Mouse (Mus musculus) CH12.LX (cell line): Measurements from ENCODE around the gene Nos1ap. TPM values are rescaled to one million over a fixed set of nuclear protein-coding genes. Genes with fewer than 3 reads are reported as not detected.

Experiments
- DNase-seq: peaks from one replicate; pipeline ENCODE4 v3.0.0-alpha.2; 2013; ENCODE audit errors: extremely low read depth
- H3K27ac ChIP-seq: 2 replicates; pipeline ENCODE4 v1.5.1; 2012; ENCODE audit warnings: low read depth, mild to moderate bottlenecking, control low read depth, moderate library complexity; ENCODE audit not compliant: insufficient read depth
- H3K27me3 ChIP-seq: replicated peaks from 2 replicates; pipeline ENCODE3; 2012; ENCODE audit warnings: inconsistent platforms
- H3K36me3 ChIP-seq, 2 experiments: replicated peaks in 1 of 2; 2 replicates each; pipeline versions ENCODE3 to v1.6.1; 2012; ENCODE audit warnings: inconsistent platforms in 1 of 2, low read length in 1 of 2, mild to moderate bottlenecking in 1 of 2, mixed read lengths in 1 of 2, moderate library complexity in 1 of 2; ENCODE audit not compliant: control insufficient read depth in 1 of 2, insufficient read depth in 1 of 2
- H3K4me1 ChIP-seq, 2 experiments: 2 replicates each; pipeline ENCODE4 v1.6.1; 2012; ENCODE audit warnings: inconsistent platforms in 1 of 2, moderate library complexity in 1 of 2; ENCODE audit not compliant: insufficient read depth in 2 of 2, control insufficient read depth in 1 of 2
- H3K4me2 ChIP-seq: 2 replicates; pipeline ENCODE4 v1.6.1; 2012; ENCODE audit warnings: low read depth, mild to moderate bottlenecking, control low read depth; ENCODE audit not compliant: poor library complexity, insufficient read depth, severe bottlenecking
- H3K4me3 ChIP-seq, 3 experiments: fragments of 150-350 bp in 1 of 3; sonication (generic) in 1 of 3; replicated peaks in 1 of 3; 2 replicates each; pipeline versions ENCODE3 to v1.5.1; 2011 to 2012; ENCODE audit warnings: low read depth in 2 of 3, low read length in 2 of 3, mild to moderate bottlenecking in 2 of 3, moderate library complexity in 2 of 3, control low read depth in 1 of 3, improper control_type of control experiment in 1 of 3, inconsistent platforms in 1 of 3, mixed read lengths in 1 of 3; ENCODE audit not compliant: poor library complexity in 1 of 3
- H3K79me2 ChIP-seq: replicated peaks from 2 replicates; pipeline ENCODE4 v1.6.1; 2012; ENCODE audit warnings: mild to moderate bottlenecking, moderate library complexity; ENCODE audit not compliant: control insufficient read depth, poor library complexity, insufficient read depth, severe bottlenecking; ENCODE audit errors: extremely low read depth
- H3K9ac ChIP-seq: 2 replicates; pipeline ENCODE4 v1.6.1; 2012; ENCODE audit warnings: low read depth, mild to moderate bottlenecking, control low read depth, moderate library complexity; ENCODE audit not compliant: insufficient read depth
- H3K9me3 ChIP-seq: replicated peaks from 2 replicates; pipeline ENCODE3; 2012; ENCODE audit warnings: low read length, inconsistent platforms, mixed read lengths
- BHLHE40 ChIP-seq: IDR thresholded peaks from 2 replicates; pipeline ENCODE4 v1.6.1; 2011; ENCODE audit warnings: mild to moderate bottlenecking, low read depth, low read length, improper control_type of control experiment
- IRF4 ChIP-seq: IDR thresholded peaks from 2 replicates; pipeline ENCODE4 v1.6.1; 2014; ENCODE audit warnings: low read depth, mild to moderate bottlenecking, inconsistent platforms, low read length, improper control_type of control experiment
- JUN ChIP-seq: IDR thresholded peaks from 2 replicates; pipeline ENCODE4 v1.6.1; 2011; ENCODE audit warnings: low read depth, mild to moderate bottlenecking, low read length, improper control_type of control experiment, moderate library complexity; ENCODE audit not compliant: insufficient read depth
- JUND ChIP-seq: conservative IDR thresholded peaks from 2 replicates; pipeline ENCODE4 v1.6.1; 2011; ENCODE audit warnings: low read depth, low read length, improper control_type of control experiment
- KAT2A ChIP-seq: IDR thresholded peaks from 2 replicates; pipeline ENCODE4 v1.6.1; 2012; ENCODE audit warnings: low read length, improper control_type of control experiment, inconsistent platforms; ENCODE audit not compliant: insufficient replicate concordance
- NELFE ChIP-seq: IDR thresholded peaks from 2 replicates; pipeline ENCODE4 v1.6.1; 2011; ENCODE audit warnings: low read depth, low read length, improper control_type of control experiment
- POLR2A ChIP-seq: IDR thresholded peaks from 2 replicates; pipeline ENCODE4 v1.6.1; 2011; ENCODE audit warnings: low read depth, mild to moderate bottlenecking, improper control_type of control experiment, low read length
- POLR2AphosphoS2 ChIP-seq: IDR thresholded peaks from 2 replicates; pipeline ENCODE4 v1.6.1; 2011; ENCODE audit warnings: low read depth, low read length, improper control_type of control experiment
- RAD21 ChIP-seq: IDR thresholded peaks from 2 replicates; pipeline ENCODE4 v1.6.1; 2011; ENCODE audit warnings: low read depth, mild to moderate bottlenecking, low read length, improper control_type of control experiment, moderate library complexity
- RCOR1 ChIP-seq: conservative IDR thresholded peaks from 2 replicates; pipeline ENCODE4 v1.6.1; 2012; ENCODE audit warnings: low read depth, mild to moderate bottlenecking, inconsistent platforms, low read length, improper control_type of control experiment
- SIN3A ChIP-seq: IDR thresholded peaks from 2 replicates; pipeline ENCODE4 v1.6.1; 2012; ENCODE audit warnings: low read length, improper control_type of control experiment, inconsistent platforms
- SMC3 ChIP-seq: IDR thresholded peaks from 2 replicates; pipeline ENCODE4 v1.6.1; 2011; ENCODE audit warnings: low read depth, low read length, improper control_type of control experiment
- USF1 ChIP-seq: IDR thresholded peaks from 2 replicates; pipeline ENCODE4 v1.6.1; 2014; ENCODE audit warnings: low read depth, mild to moderate bottlenecking, inconsistent platforms, low read length, improper control_type of control experiment
- USF2 ChIP-seq: conservative IDR thresholded peaks from 2 replicates; pipeline ENCODE4 v1.6.1; 2011; ENCODE audit warnings: low read depth, low read length, improper control_type of control experiment
- ZC3H11A ChIP-seq: IDR thresholded peaks from 2 replicates; pipeline ENCODE4 v1.6.1; 2012; ENCODE audit warnings: low read depth, mild to moderate bottlenecking, inconsistent platforms, low read length, improper control_type of control experiment
- ZKSCAN1 ChIP-seq: IDR thresholded peaks from 2 replicates; pipeline ENCODE4 v1.6.1; 2012; ENCODE audit warnings: low read depth, inconsistent platforms, low read length, improper control_type of control experiment, borderline replicate concordance
- ZMIZ1 ChIP-seq: IDR thresholded peaks from 2 replicates; pipeline ENCODE4 v1.6.1; 2012; ENCODE audit warnings: low read depth, mild to moderate bottlenecking, inconsistent platforms, low read length, improper control_type of control experiment
- dilution Hi-C: fragments of 300-500 bp; cut with MboI; formaldehyde crosslinking; loops from 2 replicates; pipeline ENCODE4 v1.14.3; 2020; ENCODE audit warnings: low sequenced_read_pairs; ENCODE audit not compliant: extremely low pct_unique_long_range_greater_than_20kb, extremely low pct_ligation_motif_present
- in situ Hi-C: fragments of 300-500 bp; cut with MboI; formaldehyde crosslinking; loops from 3 replicates; pipeline ENCODE4 v1.14.3; 2019; ENCODE audit warnings: low sequenced_read_pairs, low pct_ligation_motif_present, low pct_unique_long_range_greater_than_20kb, mixed read lengths
- polyA plus RNA-seq: library from polyadenylated mRNA; unstranded; fragments of >175 nt; gene quantifications from 2 replicates; pipeline ENCODE4 v1.2.1, GENCODE M21; 2012; ENCODE audit warnings: low read depth; ENCODE audit not compliant: insufficient read length
- total RNA-seq, 2 experiments: library from RNA; depleted of rRNA; stranded (reverse); fragments of 300-350 nt in 1 of 2; fragments of >200 nt in 1 of 2; gene quantifications; 2 replicates each; pipeline ENCODE4 v1.2.3; 2012 to 2014

The Nos1ap gene
- total and polyA plus RNA-seq, 3 experiments: not detected

DNA sequence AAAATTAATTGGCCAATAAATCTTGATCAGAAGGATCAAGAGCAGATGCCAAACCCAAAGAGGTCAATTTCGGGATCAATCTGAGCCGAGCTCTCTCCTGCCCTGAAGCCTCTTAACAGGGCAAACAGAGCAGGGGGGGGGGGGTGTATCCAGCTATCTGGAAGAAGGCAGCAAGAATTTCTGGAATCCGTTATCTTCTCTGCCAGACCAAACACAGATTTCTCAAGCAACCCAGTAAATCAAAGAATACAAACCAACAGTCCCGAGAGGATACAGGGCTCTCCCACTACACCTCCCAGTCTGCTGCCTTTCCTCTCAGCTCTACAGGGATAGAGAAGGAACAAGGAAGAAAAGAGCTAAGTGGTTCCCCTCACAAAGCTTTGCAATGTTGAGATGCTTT, 104.5 kb downstream of the Nos1ap start:
- no peaks in the 10 kb centered on the region for H3K27me3 ChIP-seq
- H3K36me3 ChIP-seq: no peaks in the 10 kb centered on the region
- no peak overlapping the region for H3K27ac ChIP-seq
- dilution Hi-C loops: no loop called here
- DNase-seq: no peak
- H3K79me2 ChIP-seq: no peaks in the 10 kb centered on the region
- H3K4me1 ChIP-seq: peaks cover 0 to 8% of the 10 kb centered on the region in 2 experiments; a peak in 1 of 4 replicates
- no peaks in the 10 kb centered on the region for H3K9me3 ChIP-seq
- TF ChIP-seq SIN3A: no peak
- TF ChIP-seq JUN: no peak
- TF ChIP-seq ZMIZ1: no peak
- TF ChIP-seq RCOR1: no peak
- TF ChIP-seq RAD21: no peak
- TF ChIP-seq ZKSCAN1: no peak
- no peak for TF ChIP-seq SMC3
- TF ChIP-seq NELFE: no peak
- in situ Hi-C loops: no loop called here
- no peak overlapping the region for H3K9ac ChIP-seq
- H3K4me3 ChIP-seq: no peak overlapping the region
- no peak overlapping the region for H3K4me2 ChIP-seq

DNA sequence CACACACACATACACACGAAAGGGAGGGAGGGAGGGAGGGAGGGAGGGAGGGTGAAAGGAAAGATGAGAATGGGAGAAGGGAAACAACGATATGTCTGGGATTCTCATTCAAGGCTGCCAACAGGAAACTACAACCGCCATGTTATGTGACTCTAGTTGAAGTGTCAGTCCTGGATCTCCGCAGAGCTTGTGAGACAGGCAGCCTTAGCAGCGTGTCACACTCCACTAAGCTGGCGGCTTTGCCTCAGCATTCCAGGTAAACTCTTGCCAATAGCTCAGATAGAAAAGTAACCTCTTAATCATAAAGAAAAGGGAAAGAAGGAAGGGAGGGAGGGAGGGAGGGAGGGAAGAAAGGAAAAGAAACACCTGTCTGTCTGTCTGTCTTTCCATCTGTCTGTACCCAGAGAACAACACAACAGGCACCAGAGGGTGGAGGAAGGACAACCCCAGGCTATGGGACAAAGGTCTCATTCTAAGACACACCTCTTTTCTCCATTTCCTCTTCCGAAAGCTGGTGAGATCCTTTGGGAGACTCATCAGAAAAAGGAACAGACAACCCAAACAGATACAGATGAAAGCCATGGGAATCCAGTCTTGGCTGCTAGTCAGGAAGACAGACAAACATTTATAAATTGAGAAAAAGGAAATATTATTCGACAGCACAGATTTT, 107.3 kb downstream of the Nos1ap start:
- no peaks in the 10 kb centered on the region for H3K79me2 ChIP-seq
- no peak overlapping the region for H3K9ac ChIP-seq
- dilution Hi-C loops: no loop called here
- no peaks in the 10 kb centered on the region for H3K36me3 ChIP-seq
- H3K27ac ChIP-seq: no peak overlapping the region
- no peak overlapping the region for H3K4me3 ChIP-seq
- TF ChIP-seq POLR2A: no peak
- no peak for TF ChIP-seq ZC3H11A
- no peak for TF ChIP-seq USF2
- no peak for TF ChIP-seq IRF4
- TF ChIP-seq BHLHE40: no peak
- TF ChIP-seq USF1: no peak
- no peak for TF ChIP-seq KAT2A
- TF ChIP-seq JUND: no peak
- TF ChIP-seq POLR2AphosphoS2: no peak
- H3K27me3 ChIP-seq: no peaks in the 10 kb centered on the region
- no peaks in the 10 kb centered on the region for H3K9me3 ChIP-seq
- peaks cover 0 to 8% of the 10 kb centered on the region in 2 experiments; a peak in 1 of 4 replicates for H3K4me1 ChIP-seq
- DNase-seq: no peak
- in situ Hi-C loops: no loop called here
- no peak overlapping the region for H3K4me2 ChIP-seq
